Mouse (Mus musculus): ENCODE measurements around the gene Nr1h2. TPM values are rescaled to one million over a fixed set of nuclear protein-coding genes. Genes with fewer than 3 reads are reported as not detected.

Gene Nr1h2
- polyA plus RNA-seq, 1 experiment, result 67.6 TPM

DNA sequence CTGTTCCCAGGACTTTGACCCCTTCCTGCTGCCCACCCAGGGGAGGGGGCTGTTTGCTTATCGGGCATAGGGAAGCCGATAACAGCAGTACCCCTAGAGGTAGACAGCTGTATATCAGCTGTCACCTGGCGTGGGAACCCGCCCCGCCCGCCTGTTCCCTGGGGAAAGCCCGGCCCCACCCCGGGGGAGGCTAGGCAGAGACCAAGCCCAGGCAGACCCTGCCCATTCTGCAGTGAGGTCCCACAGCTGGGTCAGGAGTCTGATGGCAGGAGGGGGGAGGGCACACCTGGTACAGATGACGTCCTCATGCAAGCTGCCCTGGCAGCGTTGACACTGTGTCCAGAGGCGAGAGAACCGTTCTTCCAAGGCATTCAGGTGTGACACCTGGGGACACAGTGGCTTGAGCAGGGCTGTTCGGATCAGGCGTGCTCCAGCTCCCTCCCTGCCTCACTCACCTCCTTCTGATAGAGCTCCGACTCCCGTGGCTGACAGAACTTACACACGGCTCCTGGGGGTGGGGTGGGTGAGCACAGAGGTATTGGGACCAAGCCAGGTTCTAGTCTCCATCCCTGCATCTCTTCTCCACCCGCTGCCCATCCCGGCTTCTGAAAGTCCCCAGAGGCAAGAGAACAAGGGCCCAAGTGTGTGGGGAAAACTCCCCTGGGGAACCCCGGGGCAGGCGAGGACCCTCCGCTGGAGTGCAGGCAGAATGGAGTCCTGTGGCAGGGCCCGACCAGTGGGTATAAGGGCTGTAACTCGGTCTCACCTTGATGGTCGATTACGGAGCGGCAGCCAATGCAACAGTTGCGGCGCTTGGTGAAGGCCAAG lies 20.6 kb downstream of the Nr1h2 start:
- Histone ChIP-seq H3K4me3 (ENCODE audit: low read depth, low read length) (0 out of 2 replicates have a peak overlapping the region, but pooled peaks have one; percentile 5), H3K36me3 (ENCODE audit: control insufficient read depth, insufficient read depth, low read length, poor library complexity, severe bottlenecking) (peaks cover 14% of the 10 kb centered on the region), H3K9ac (ENCODE audit: low read depth, poor library complexity, severe bottlenecking) (no peak overlapping the region), H3K4me1 (ENCODE audit: control insufficient read depth, insufficient read depth, low read length) (peaks cover 13% of the 10 kb centered on the region), H3K27me3 (ENCODE audit: control insufficient read depth, insufficient read depth, low read length, poor library complexity, severe bottlenecking) (no peaks in the 10 kb centered on the region), H3K27ac (ENCODE audit: insufficient read depth, low read length) (no peak overlapping the region), H3K9me3 (replicated peaks; ENCODE audit: control insufficient read depth, insufficient read depth, low read length, poor library complexity, severe bottlenecking) (no peaks in the 10 kb centered on the region)
- TF ChIP-seq EP300 (IDR thresholded peaks at IDR 0.05; ENCODE audit: insufficient read depth, low read depth, low read length), result no peak
- no peak for TF ChIP-seq POLR2A (IDR thresholded peaks at IDR 0.05; ENCODE audit: insufficient read depth, low read length)
- TF ChIP-seq CTCF (IDR thresholded peaks at IDR 0.05; ENCODE audit: low read depth, low read length), result no peak

DNA sequence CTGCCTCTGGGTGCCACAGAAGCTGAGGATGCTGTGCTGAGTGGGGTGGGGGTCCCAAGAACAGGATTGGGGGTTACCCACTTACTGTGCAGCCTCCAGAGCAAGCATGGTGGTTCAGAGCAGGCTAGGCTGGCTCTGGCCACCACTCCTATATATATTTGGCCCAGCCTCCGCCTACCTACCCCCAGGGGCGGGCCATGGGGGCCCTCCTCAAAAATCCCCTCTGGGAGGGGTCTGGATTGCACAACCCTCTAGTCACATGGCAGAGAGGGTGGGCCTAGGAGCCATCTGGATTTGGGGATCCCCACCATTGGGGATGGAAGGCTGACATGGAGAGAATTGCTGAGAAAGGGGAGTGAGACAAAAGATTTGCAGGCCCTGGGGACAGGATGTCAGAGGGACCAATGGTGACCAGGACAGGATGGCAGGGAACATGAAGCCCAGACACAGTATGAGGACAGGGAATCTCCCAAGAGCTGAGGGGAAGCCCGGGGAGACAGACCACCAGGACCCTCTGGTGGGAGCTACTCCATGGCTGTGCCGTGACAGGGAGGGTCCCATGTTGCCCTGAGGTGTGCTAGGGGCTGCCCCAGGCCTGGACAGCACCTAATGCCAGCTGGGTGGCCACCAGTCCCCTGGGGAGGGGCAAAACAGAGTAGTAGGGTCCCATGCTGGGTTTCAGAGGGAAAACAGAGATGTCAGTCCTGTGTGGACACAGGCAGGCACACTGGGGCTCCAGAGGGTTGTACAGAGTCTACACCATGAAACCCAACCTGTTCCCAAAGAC lies 21.6 kb downstream of the Nr1h2 start, which contains the start of gene Spib:
Gene Spib, minus strand, starts transcription at position 126 of the 787 bp plus-strand sequence.
- peaks cover 13% of the 10 kb centered on the region for H3K4me1 ChIP-seq (ENCODE audit: control insufficient read depth, insufficient read depth, low read length)

DNA sequence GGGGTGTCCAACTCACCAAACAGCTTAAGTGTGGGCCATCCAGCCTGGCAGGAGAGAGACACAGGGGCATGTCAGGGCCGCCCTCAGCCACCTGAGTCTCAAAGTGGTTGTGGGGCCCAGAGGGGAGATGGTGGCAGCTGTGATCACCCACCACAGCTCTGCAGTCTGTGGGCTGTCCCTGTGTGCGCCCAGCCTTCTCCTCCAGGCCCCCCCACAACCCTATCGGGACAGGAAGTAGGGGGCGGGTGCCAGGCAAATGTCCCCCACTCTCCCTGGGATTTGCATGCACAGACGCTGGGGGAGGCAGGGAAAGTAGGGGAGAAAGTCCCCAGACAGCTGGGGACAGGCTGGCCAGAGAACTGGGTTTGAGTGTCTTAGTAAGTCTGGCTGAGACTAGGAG lies 22.5 kb downstream of the Nr1h2 start:
- peaks cover 17% of the 10 kb centered on the region for H3K4me1 ChIP-seq (ENCODE audit: control insufficient read depth, insufficient read depth, low read length)
- H3K36me3 ChIP-seq (ENCODE audit: control insufficient read depth, insufficient read depth, low read length, poor library complexity, severe bottlenecking), result 0 out of 2 replicates have a peak, but pooled peaks cover 6% of the 10 kb centered on the region
- no peaks in the 10 kb centered on the region for H3K27me3 ChIP-seq (ENCODE audit: control insufficient read depth, insufficient read depth, low read length, poor library complexity, severe bottlenecking)
- no peak overlapping the region for H3K4me3 ChIP-seq (ENCODE audit: low read depth, low read length)
- TF ChIP-seq EP300 (IDR thresholded peaks at IDR 0.05; ENCODE audit: insufficient read depth, low read depth, low read length) (no peak), CTCF (IDR thresholded peaks at IDR 0.05; ENCODE audit: low read depth, low read length) (no peak), POLR2A (IDR thresholded peaks at IDR 0.05; ENCODE audit: insufficient read depth, low read length) (no peak)
- H3K9me3 ChIP-seq (replicated peaks; ENCODE audit: control insufficient read depth, insufficient read depth, low read length, poor library complexity, severe bottlenecking), result no peaks in the 10 kb centered on the region
- no peak overlapping the region for H3K27ac ChIP-seq (ENCODE audit: insufficient read depth, low read length)
- H3K9ac ChIP-seq (ENCODE audit: low read depth, poor library complexity, severe bottlenecking), result no peak overlapping the region

More for the DNA sequence above, 21.6 kb downstream of the Nr1h2 start, which contains the start of gene Spib:
- H3K4me3 ChIP-seq (ENCODE audit: low read depth, low read length), result no peak within 1 kb of the TSS
- H3K9me3 ChIP-seq (replicated peaks; ENCODE audit: control insufficient read depth, insufficient read depth, low read length, poor library complexity, severe bottlenecking), result no peaks in the 10 kb centered on the region
- no peak within 1 kb of the TSS for H3K27ac ChIP-seq (ENCODE audit: insufficient read depth, low read length)
- TF ChIP-seq CTCF (IDR thresholded peaks at IDR 0.05; ENCODE audit: low read depth, low read length), result no peak
- TF ChIP-seq EP300 (IDR thresholded peaks at IDR 0.05; ENCODE audit: insufficient read depth, low read depth, low read length), result no peak
- TF ChIP-seq POLR2A (IDR thresholded peaks at IDR 0.05; ENCODE audit: insufficient read depth, low read length), result no peak
- no peaks in the 10 kb centered on the region for H3K27me3 ChIP-seq (ENCODE audit: control insufficient read depth, insufficient read depth, low read length, poor library complexity, severe bottlenecking)
- H3K9ac ChIP-seq (ENCODE audit: low read depth, poor library complexity, severe bottlenecking), result no peak within 1 kb of the TSS
- H3K36me3 ChIP-seq (ENCODE audit: control insufficient read depth, insufficient read depth, low read length, poor library complexity, severe bottlenecking), result peaks cover 6% of the 10 kb centered on the region; the same call in 1 of the 2 replicates

DNA sequence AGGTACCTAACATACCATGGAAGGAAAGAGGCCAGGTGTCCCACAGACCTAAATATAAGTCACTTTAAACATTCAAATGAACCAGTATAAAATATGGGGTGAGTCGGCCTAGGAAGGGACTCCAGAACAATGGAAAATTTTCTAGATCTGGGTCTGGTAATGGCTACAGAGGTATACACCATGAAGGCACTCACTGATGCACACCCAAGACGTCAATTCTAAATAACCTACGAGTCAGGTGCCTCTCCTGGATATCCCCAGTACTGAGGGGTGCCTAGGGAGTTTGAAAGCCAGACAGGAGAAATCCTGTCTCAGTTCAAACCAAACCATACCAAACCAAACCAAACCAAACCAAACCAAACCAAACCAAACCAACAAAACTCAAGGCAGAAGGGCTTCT lies 23.2 kb downstream of the Nr1h2 start:
- Histone ChIP-seq H3K4me3 (ENCODE audit: low read depth, low read length) (no peak overlapping the region), H3K36me3 (ENCODE audit: control insufficient read depth, insufficient read depth, low read length, poor library complexity, severe bottlenecking) (0 out of 2 replicates have a peak, but pooled peaks cover 3% of the 10 kb centered on the region), H3K4me1 (ENCODE audit: control insufficient read depth, insufficient read depth, low read length) (peaks cover 17% of the 10 kb centered on the region), H3K27ac (ENCODE audit: insufficient read depth, low read length) (no peak overlapping the region), H3K27me3 (ENCODE audit: control insufficient read depth, insufficient read depth, low read length, poor library complexity, severe bottlenecking) (no peaks in the 10 kb centered on the region), H3K9me3 (replicated peaks; ENCODE audit: control insufficient read depth, insufficient read depth, low read length, poor library complexity, severe bottlenecking) (no peaks in the 10 kb centered on the region), H3K9ac (ENCODE audit: low read depth, poor library complexity, severe bottlenecking) (no peak overlapping the region)
- no peak for TF ChIP-seq POLR2A (IDR thresholded peaks at IDR 0.05; ENCODE audit: insufficient read depth, low read length)

DNA sequence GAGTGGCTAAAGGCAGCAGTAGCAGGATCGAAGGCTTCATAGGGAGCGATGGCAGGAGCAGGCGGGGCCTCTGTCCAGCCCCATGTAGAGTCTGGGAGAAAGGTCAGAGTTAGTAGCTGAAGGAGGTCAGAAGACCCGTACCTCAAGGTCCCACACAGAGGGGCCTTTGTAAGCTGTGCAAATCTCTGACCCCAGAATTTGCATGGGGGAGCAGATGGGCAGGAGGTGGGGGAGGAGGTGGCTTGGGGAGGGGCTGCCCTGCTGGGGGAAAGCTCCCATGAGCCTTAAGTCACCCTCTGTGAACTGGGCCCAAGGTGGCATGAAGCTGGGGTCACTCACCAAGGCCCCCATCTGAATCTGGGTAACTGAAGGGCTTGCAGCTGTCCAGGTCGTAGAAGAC lies 24.2 kb downstream of the Nr1h2 start:
- Histone ChIP-seq H3K9me3 (replicated peaks; ENCODE audit: control insufficient read depth, insufficient read depth, low read length, poor library complexity, severe bottlenecking) (no peaks in the 10 kb centered on the region), H3K9ac (ENCODE audit: low read depth, poor library complexity, severe bottlenecking) (no peak overlapping the region), H3K4me3 (ENCODE audit: low read depth, low read length) (no peak overlapping the region), H3K4me1 (ENCODE audit: control insufficient read depth, insufficient read depth, low read length) (peaks cover 13% of the 10 kb centered on the region), H3K27ac (ENCODE audit: insufficient read depth, low read length) (no peak overlapping the region), H3K27me3 (ENCODE audit: control insufficient read depth, insufficient read depth, low read length, poor library complexity, severe bottlenecking) (no peaks in the 10 kb centered on the region), H3K36me3 (ENCODE audit: control insufficient read depth, insufficient read depth, low read length, poor library complexity, severe bottlenecking) (no peaks in the 10 kb centered on the region)
- TF ChIP-seq POLR2A (IDR thresholded peaks at IDR 0.05; ENCODE audit: insufficient read depth, low read length) (no peak), EP300 (IDR thresholded peaks at IDR 0.05; ENCODE audit: insufficient read depth, low read depth, low read length) (no peak), CTCF (IDR thresholded peaks at IDR 0.05; ENCODE audit: low read depth, low read length) (no peak)

Measured in ES-Bruce4 (cell line).